Mouse (Mus musculus): ENCODE data around the gene Odf3. TPM values are rescaled to one million over a fixed set of nuclear protein-coding genes. Genes with fewer than 3 reads are reported as not detected.
"Not testable (repeated sequence)": the region's sequence is repeated elsewhere in the genome, so short reads cannot be mapped to it uniquely, and the experiment has no call there.

Odf3 gene
- total RNA-seq, 2 experiments from 2014 or later, result not detected

DNA sequence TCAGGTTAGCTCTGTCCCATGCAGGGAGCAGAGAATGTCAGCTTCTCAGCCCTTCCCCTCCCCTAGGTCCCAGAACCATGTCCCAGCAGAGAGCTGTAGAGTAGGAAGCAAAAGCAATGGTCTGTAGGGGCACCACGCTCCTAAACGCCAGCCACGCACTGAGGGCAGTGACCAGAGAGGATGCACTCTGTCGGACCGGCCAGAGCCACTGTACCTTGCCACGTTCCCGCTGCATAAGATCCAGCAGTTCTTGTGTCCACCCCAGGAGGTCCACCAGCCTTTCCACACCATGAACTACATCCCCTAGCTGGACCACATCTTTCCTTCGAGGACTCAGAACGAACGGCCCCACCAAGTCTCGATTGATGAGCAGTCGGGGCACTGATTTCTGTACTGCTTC, 17.2 kb downstream of the Odf3 start:
- intact Hi-C loops (cut with DNase I), result no loop called here
- DNase-seq (ENCODE audit: low spot score in 2 of 2), result no peak

- intact Hi-C loops (cut with DNase I), result no loop called here
These were observed 26.6 kb downstream of the Odf3 start for GRCm38 (mm10) chr7:140874224-140874623.

DNA sequence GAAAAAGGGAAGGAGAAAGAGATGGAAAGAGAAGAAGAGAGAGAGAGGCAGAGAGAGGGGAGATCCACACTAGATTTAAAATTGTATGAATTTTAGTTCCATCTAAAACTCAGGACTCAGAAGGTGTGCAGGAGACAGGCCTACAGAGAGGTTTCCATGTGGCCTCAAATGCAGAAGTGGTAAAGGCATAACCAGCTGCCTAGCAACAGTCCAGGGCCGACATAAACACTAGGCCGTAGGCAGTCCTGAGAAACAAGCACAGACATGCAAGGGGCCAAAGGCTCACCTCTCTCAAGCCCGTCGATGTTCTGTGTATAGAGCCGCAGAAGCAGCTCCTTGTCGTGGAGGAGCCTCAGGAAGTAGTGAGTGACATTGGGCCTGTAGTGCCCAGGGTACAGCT, 29.8 kb downstream of the Odf3 start:
- intact Hi-C loops (cut with DNase I), result no loop called here
- DNase-seq (ENCODE audit: low spot score in 2 of 2), result no peak

More at GRCm38 (mm10) chr7:140874224-140874623, 26.6 kb downstream of the Odf3 start:
- DNase-seq (ENCODE audit: low spot score in 2 of 2), result no peak

DNA sequence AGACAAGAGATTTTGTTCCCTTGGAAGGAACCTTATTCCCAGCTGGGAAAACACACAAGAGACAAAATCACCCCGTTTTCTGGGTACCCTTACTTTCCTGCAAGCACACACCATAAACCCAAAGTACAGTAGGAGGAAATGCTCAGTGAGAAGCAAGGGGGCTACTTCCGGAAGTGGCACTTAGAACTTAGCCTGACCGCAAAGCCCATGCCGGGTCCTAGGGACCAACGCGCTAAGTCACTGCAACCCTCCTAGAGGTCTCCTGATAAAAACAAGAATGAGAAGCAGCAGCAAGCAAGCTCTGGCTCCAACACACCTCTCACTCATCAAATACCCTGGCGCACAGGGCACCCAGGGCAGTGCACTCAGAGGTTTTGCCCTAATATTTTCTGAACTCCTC, 31.8 kb downstream of the Odf3 start:
- intact Hi-C loops (cut with DNase I), result no loop called here
- DNase-seq (ENCODE audit: low spot score in 2 of 2), result no peak

DNA sequence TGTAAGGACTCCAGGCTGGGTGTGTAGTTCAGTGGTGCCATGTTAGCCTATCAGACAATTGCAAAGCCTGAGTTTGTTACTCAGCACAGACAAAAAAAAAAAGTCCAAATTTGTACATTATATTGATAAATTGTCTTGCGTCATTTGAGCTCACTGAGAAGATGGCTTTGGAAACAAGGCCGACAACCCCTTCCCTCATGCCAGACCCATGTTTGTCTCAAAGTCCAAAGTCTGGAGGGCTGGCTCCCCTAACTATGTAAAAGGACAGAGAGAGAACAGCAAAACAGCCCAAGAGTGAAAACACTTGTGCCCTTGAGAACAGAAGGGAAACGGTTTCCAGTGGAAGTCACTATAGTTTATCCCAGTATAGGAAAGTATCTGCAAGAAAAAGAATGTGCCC, 32.8 kb downstream of the Odf3 start:
- intact Hi-C loops (cut with DNase I), result no loop called here
- no peak for DNase-seq (ENCODE audit: low spot score in 2 of 2)

GRCm38 (mm10) chr7:140880865-140881515, 33.4 kb downstream of the Odf3 start:
- DNase-seq (ENCODE audit: low spot score in 2 of 2), result no peak
- intact Hi-C loops (cut with DNase I), result no loop called here

DNA sequence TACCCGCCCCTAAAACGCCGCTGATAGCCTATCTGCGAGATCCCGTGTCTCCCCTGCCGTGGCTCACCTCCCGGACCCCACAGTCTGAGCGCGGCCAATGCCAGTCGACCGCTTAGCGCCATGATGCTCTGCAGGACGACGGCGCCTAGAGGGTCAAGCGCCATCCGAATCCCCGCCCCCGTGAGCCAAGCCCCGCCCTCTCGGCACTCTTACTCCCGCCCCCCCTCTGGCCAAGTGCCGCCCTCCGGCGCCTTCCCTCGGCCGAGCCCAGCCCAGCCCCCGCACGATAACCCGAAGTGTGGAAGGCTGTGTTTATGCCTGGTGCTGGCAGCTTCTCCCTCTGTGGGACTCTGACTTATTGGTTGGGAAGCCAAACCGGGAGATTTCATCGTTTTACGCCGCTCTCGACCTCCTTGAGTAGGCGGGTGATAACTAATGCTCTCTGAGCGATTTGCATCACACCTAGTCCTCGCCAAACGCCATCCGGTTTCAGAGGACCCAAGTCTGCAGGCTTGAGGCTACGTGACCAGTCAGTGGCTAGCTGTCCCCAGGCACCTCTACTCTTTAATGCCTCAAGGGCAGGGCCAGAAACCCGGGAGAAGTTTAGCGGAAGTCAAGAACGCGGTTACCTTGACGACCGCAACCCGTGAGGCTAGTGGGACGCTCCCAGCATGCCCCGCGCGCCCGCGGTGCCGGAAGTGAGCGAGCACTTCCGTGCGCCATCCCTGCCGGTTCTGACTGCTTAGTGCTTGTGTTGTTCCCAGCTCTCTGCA, 34.3 kb downstream of the Odf3 start, which contains the start of the genes Psmd13 and Sirt3:
Gene Psmd13 (plus strand): TSS at position 273 of the 773 bp plus-strand sequence.
Gene Sirt3 (minus strand): TSS at position 614 of the 773 bp plus-strand sequence.
- DNase-seq (ENCODE audit: low spot score in 2 of 2), result peak; percentile 96
- intact Hi-C loops (cut with DNase I), result loop anchor here (1.0 kb wide), 1 partner anchor 26 kb away; the partner anchor contains the start of genes Gm45785 and Ric8a

GRCm38 (mm10) chr7:140882469-140882803, 34.8 kb downstream of the Odf3 start:
- no peak for DNase-seq (ENCODE audit: low spot score in 2 of 2)
- intact Hi-C loops (cut with DNase I), result loop anchor here (1.0 kb wide), 1 partner anchor 26 kb away; the partner anchor contains the start of genes Gm45785 and Ric8a

DNA sequence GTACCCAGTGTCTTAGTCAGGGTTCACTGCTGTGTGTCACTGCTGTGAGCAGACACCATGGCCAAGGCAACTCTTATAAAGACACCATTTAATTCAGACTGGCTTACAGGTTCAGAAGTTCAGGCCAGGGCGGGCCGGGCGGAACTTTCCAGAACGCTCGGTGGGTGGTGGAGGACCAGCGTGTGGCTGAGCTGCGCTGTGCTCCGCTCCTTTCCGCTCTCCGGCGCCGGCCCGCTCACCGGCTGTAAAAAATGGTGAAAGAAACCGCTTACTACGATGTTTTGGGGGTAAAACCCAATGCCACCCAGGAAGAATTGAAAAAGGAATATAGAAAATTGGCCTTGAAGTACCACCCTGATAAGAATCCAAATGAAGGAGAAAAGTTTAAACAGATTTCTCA, 43.0 kb downstream of the Odf3 start:
- intact Hi-C loops (cut with DNase I); DNase-seq (ENCODE audit: low spot score in 2 of 2): not testable (repeated sequence)

DNA sequence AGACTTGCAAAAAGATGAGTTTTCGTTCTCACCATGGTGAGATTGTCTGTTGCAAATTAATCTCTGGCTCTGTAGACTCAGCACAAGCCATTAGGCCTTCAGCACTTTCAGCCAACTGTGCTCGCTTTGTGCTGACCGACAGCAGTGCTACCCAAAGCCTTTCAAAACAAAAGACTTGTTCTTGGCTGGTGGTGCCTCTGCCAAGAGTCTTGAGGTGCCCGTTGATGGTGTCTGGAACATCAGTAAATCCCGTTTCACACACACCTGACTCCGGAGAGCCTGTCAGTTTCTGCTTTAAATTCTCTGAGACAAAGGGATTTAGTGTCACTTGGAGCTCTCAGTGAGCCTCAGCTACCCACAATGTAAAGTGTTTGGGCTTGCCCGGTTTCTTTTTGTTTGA, 46.4 kb downstream of the Odf3 start:
- intact Hi-C loops (cut with DNase I), result no loop called here
- no peak for DNase-seq (ENCODE audit: low spot score in 2 of 2)

- intact Hi-C loops (cut with DNase I), result no loop called here
- no peak for DNase-seq (ENCODE audit: low spot score in 2 of 2)
These were observed 47.0 kb downstream of the Odf3 start for GRCm38 (mm10) chr7:140894611-140895010.

- intact Hi-C loops (cut with DNase I), result no loop called here
- no peak for DNase-seq (ENCODE audit: low spot score in 2 of 2)
These were observed 50.3 kb downstream of the Odf3 start for GRCm38 (mm10) chr7:140897863-140898262.

DNA sequence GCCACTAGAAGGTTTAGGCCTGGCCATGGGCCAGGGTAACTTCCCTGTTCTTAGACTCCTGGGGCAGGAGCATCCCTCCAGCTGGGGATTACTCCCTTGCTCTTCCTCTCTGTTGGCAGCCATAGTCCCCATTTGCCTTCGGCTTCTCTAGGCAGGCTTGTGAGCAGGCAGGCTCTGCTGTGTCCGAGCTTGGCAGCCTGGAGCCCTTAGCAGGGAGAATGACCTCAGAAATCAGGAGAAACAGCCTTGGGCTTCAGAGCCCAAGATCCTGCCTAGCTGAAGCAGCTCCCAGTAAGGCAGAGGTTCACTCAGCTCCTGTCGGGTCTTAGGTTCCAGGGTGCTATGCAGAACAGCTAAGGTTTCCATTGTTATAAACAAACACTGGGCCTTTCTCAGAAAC, 51.5 kb downstream of the Odf3 start:
- DNase-seq (ENCODE audit: low spot score in 2 of 2), result no peak
- intact Hi-C loops (cut with DNase I), result no loop called here

DNA sequence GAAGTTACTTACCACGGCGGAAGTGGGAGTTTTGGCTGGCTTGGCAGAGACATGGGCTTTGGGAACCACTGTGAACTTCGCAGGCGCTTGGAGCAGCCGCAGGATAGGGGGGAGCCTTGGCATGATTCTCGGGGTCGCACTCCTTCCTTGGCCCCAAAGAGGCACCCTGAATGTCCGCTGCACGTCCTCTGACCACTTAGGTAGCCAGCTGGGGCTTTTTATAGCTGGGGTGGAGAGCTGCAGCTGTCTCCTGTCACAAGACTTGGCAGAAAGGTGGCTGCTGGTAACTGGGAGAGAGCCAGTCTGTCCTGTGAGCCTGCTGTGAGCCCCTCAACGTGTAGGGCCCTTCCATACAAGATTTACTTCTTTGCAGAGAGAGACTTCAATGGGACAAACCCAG, 52.6 kb downstream of the Odf3 start, which contains the start of gene Cox8b:
Gene Cox8b (minus strand): TSS at position 227 of the 400 bp plus-strand sequence.
- intact Hi-C loops (cut with DNase I), result loop anchor here (5.0 to 10.0 kb wide), 2 partner anchors 275 to 823 kb away; partner anchors contain the start of gene Rnh1

More for the DNA sequence above, 52.6 kb downstream of the Odf3 start, which contains the start of gene Cox8b:
- no peak for DNase-seq (ENCODE audit: low spot score in 2 of 2)

Other genes starting within 250 kb of the Odf3 start
- gene Olfr46, start 246.5 kb upstream of the Odf3 start, total RNA-seq (2021), result under 1 TPM in 1 of 2 experiments, not detected in 1; 0.04 TPM
- not detected for gene Olfr61, start 218.8 kb upstream of the Odf3 start, total RNA-seq (2021)
- gene Olfr53, start 201.4 kb upstream of the Odf3 start, total RNA-seq (2021), result not detected
- gene Olfr539, start 187.9 kb upstream of the Odf3 start, total RNA-seq (2021), result under 1 TPM; 0.06 to 0.07 TPM
- not detected for gene Olfr45, start 165.9 kb upstream of the Odf3 start, total RNA-seq (2021)
- not detected for gene Olfr541, start 150.5 kb upstream of the Odf3 start, total RNA-seq (2021)
- not detected for gene Cyp2e1, start 84.1 kb upstream of the Odf3 start, total RNA-seq (2021)
- under 1 TPM; 0.24 to 0.38 TPM for gene Syce1, start 60.0 kb upstream of the Odf3 start, total RNA-seq (2021)
- gene Zfp941, start 25.6 kb upstream of the Odf3 start, total RNA-seq (2021), result 10 to 100 TPM; 15.3 to 16.3 TPM
- 1 to 10 TPM; 1.1 to 1.5 TPM for gene Urah, start 12.8 kb upstream of the Odf3 start, total RNA-seq (2021)
- not detected for gene Scgb1c1, start 2.3 kb upstream of the Odf3 start, total RNA-seq (2021)
- gene Gm45785, start 8.5 kb downstream of the Odf3 start, total RNA-seq (2021), result under 1 TPM; 0.93 to 0.99 TPM
- 10 to 100 TPM; 77.1 to 81.7 TPM for gene Ric8a, start 9.2 kb downstream of the Odf3 start, total RNA-seq (2021)
- gene Bet1l, start 9.8 kb downstream of the Odf3 start, total RNA-seq (2021), result 10 to 100 TPM; 25.4 to 27.2 TPM
- gene Psmd13, start 34.2 kb downstream of the Odf3 start, total RNA-seq (2021), result 100 to 1,000 TPM; 128 to 133 TPM
- gene Sirt3, start 34.5 kb downstream of the Odf3 start, total RNA-seq (2021), result 10 to 100 TPM; 66.2 to 67.2 TPM
- gene Cox8b, start 52.6 kb downstream of the Odf3 start, total RNA-seq (2021), result 1 to 10 TPM in 1 of 2 experiments, not detected in 1; 1.6 TPM
- under 1 TPM; 0.36 to 0.37 TPM for gene Nlrp6, start 73.1 kb downstream of the Odf3 start, total RNA-seq (2021)
- gene Pgghg, start 93.6 kb downstream of the Odf3 start, total RNA-seq (2021), result 1 to 10 TPM; 3.8 to 3.9 TPM
- not detected for gene Ifitm5, start 102.5 kb downstream of the Odf3 start, total RNA-seq (2021)
- gene Gm45717, start 108.1 kb downstream of the Odf3 start, total RNA-seq (2021), result not detected
- gene Ifitm2, start 108.2 kb downstream of the Odf3 start, total RNA-seq (2021), result 10 to 100 TPM; 11.5 to 15.0 TPM
- 1 to 10 TPM; 4.7 to 4.9 TPM for gene Ifitm1, start 119.4 kb downstream of the Odf3 start, total RNA-seq (2021)
- gene Ifitm3, start 163.0 kb downstream of the Odf3 start, total RNA-seq (2021), result 10 to 100 TPM in 1 of 2 experiments, 1 to 10 TPM in 1; 9.1 to 10.3 TPM
- gene Ifitm6, start 170.1 kb downstream of the Odf3 start, total RNA-seq (2021), result not detected
- not detected for gene Gm17387, start 181.3 kb downstream of the Odf3 start, total RNA-seq (2021)
- 10 to 100 TPM; 92.9 to 93.9 TPM for gene B4galnt4, start 213.3 kb downstream of the Odf3 start, total RNA-seq (2021)
- under 1 TPM in 1 of 2 experiments, not detected in 1; 0.55 TPM for gene Pkp3, start 230.4 kb downstream of the Odf3 start, total RNA-seq (2021)